Mouse (Mus musculus): ENCODE data around the gene Tex14. TPM values are rescaled to one million over a fixed set of nuclear protein-coding genes. Genes with fewer than 3 reads are reported as not detected.

Tex14 gene
- polyA plus RNA-seq, 1 experiment from 2014 or later = 0.24 TPM

GRCm38 (mm10) chr11:87554386-87554785 is 149.5 kb downstream of the Tex14 start:
- Histone ChIP-seq H3K27me3 (replicated peaks; ENCODE audit: control insufficient read depth, insufficient read depth, low read length) (no peaks in the 10 kb centered on the region), H3K4me3 (ENCODE audit: low read depth, low read length) (no peak overlapping the region), H3K4me1 (ENCODE audit: control insufficient read depth, insufficient read depth, low read length) (no peaks in the 10 kb centered on the region), H3K4me2 (ENCODE audit: low read length) (no peak overlapping the region), H3K36me3 (ENCODE audit: control insufficient read depth, insufficient read depth, low read length) (no peaks in the 10 kb centered on the region), H3K9me3 (replicated peaks; ENCODE audit: control insufficient read depth, low read length) (no peaks in the 10 kb centered on the region), H3K9ac (ENCODE audit: low read length) (no peak overlapping the region), H3K27ac (ENCODE audit: low read depth, low read length) (no peak overlapping the region)
- WGBS = 37% methylated on average over 5 of the region's 5 CpGs
- ATAC-seq (no peak), DNase-seq (ENCODE audit: low spot score) (no peak)

- WGBS = 41% methylated on average over 2 of the region's 2 CpGs
- no peak overlapping the region for H3K27ac ChIP-seq (ENCODE audit: low read depth, low read length)
- no peak overlapping the region for H3K4me3 ChIP-seq (ENCODE audit: low read depth, low read length)
- ATAC-seq = no peak
- H3K27me3 ChIP-seq (replicated peaks; ENCODE audit: control insufficient read depth, insufficient read depth, low read length) = no peaks in the 10 kb centered on the region
- H3K36me3 ChIP-seq (ENCODE audit: control insufficient read depth, insufficient read depth, low read length) = no peaks in the 10 kb centered on the region
- H3K4me2 ChIP-seq (ENCODE audit: low read length) = no peak overlapping the region
- no peak for DNase-seq (ENCODE audit: low spot score)
- no peaks in the 10 kb centered on the region for H3K4me1 ChIP-seq (ENCODE audit: control insufficient read depth, insufficient read depth, low read length)
- no peaks in the 10 kb centered on the region for H3K9me3 ChIP-seq (replicated peaks; ENCODE audit: control insufficient read depth, low read length)
- no peak overlapping the region for H3K9ac ChIP-seq (ENCODE audit: low read length)
These were observed 150.3 kb downstream of the Tex14 start for GRCm38 (mm10) chr11:87555106-87555703.

- Histone ChIP-seq H3K27me3 (replicated peaks; ENCODE audit: control insufficient read depth, insufficient read depth, low read length) (no peaks in the 10 kb centered on the region), H3K4me2 (ENCODE audit: low read length) (no peak overlapping the region), H3K4me3 (ENCODE audit: low read depth, low read length) (no peak overlapping the region), H3K27ac (ENCODE audit: low read depth, low read length) (no peak overlapping the region), H3K9me3 (replicated peaks; ENCODE audit: control insufficient read depth, low read length) (no peaks in the 10 kb centered on the region), H3K4me1 (ENCODE audit: control insufficient read depth, insufficient read depth, low read length) (no peaks in the 10 kb centered on the region), H3K36me3 (ENCODE audit: control insufficient read depth, insufficient read depth, low read length) (no peaks in the 10 kb centered on the region), H3K9ac (ENCODE audit: low read length) (no peak overlapping the region)
- WGBS = 82% methylated on average over 6 of the region's 6 CpGs
- DNase-seq (ENCODE audit: low spot score) = no peak
- no peak for ATAC-seq
These were observed 156.3 kb downstream of the Tex14 start for GRCm38 (mm10) chr11:87561208-87561607.

- WGBS = 78% methylated on average over 3 of the region's 3 CpGs
- H3K27ac ChIP-seq (ENCODE audit: low read depth, low read length) = no peak within 1 kb of the TSS
These were observed 161.6 kb downstream of the Tex14 start, which contains the start of gene Gm11492 for GRCm38 (mm10) chr11:87566501-87566900. Gene Gm11492, plus strand, starts transcription at chr11:87566653.

GRCm38 (mm10) chr11:87568255-87568953 is 163.5 kb downstream of the Tex14 start, which contains the start of gene Sept4:
Gene Sept4, plus strand, starts transcription at chr11:87568903.
- H3K4me2 ChIP-seq (ENCODE audit: low read length) = no peak within 1 kb of the TSS
- no peak within 1 kb of the TSS for H3K27ac ChIP-seq (ENCODE audit: low read depth, low read length)
- ATAC-seq (no peak), DNase-seq (ENCODE audit: low spot score) (no peak)
- 81% methylated on average over 7 of the region's 7 CpGs for WGBS
- H3K4me1 ChIP-seq (ENCODE audit: control insufficient read depth, insufficient read depth, low read length) = no peaks in the 10 kb centered on the region
- H3K9me3 ChIP-seq (replicated peaks; ENCODE audit: control insufficient read depth, low read length) = no peaks in the 10 kb centered on the region
- H3K27me3 ChIP-seq (replicated peaks; ENCODE audit: control insufficient read depth, insufficient read depth, low read length) = no peaks in the 10 kb centered on the region
- H3K36me3 ChIP-seq (ENCODE audit: control insufficient read depth, insufficient read depth, low read length) = no peaks in the 10 kb centered on the region
- no peak within 1 kb of the TSS for H3K9ac ChIP-seq (ENCODE audit: low read length)
- H3K4me3 ChIP-seq (ENCODE audit: low read depth, low read length) = no peak within 1 kb of the TSS

More at GRCm38 (mm10) chr11:87566501-87566900, 161.6 kb downstream of the Tex14 start, which contains the start of gene Gm11492:
- Histone ChIP-seq H3K36me3 (ENCODE audit: control insufficient read depth, insufficient read depth, low read length) (no peaks in the 10 kb centered on the region), H3K9ac (ENCODE audit: low read length) (no peak within 1 kb of the TSS), H3K4me1 (ENCODE audit: control insufficient read depth, insufficient read depth, low read length) (no peaks in the 10 kb centered on the region), H3K4me2 (ENCODE audit: low read length) (no peak within 1 kb of the TSS), H3K9me3 (replicated peaks; ENCODE audit: control insufficient read depth, low read length) (no peaks in the 10 kb centered on the region), H3K4me3 (ENCODE audit: low read depth, low read length) (no peak within 1 kb of the TSS), H3K27me3 (replicated peaks; ENCODE audit: control insufficient read depth, insufficient read depth, low read length) (no peaks in the 10 kb centered on the region)
- DNase-seq (ENCODE audit: low spot score) = no peak
- no peak for ATAC-seq

GRCm38 (mm10) chr11:87570743-87571142 is 165.9 kb downstream of the Tex14 start:
- H3K27ac ChIP-seq (ENCODE audit: low read depth, low read length) = no peak overlapping the region
- H3K9ac ChIP-seq (ENCODE audit: low read length) = no peak overlapping the region
- no peak for DNase-seq (ENCODE audit: low spot score)
- no peaks in the 10 kb centered on the region for H3K36me3 ChIP-seq (ENCODE audit: control insufficient read depth, insufficient read depth, low read length)
- WGBS = 73% methylated on average over 5 of the region's 5 CpGs
- H3K4me2 ChIP-seq (ENCODE audit: low read length) = no peak overlapping the region
- H3K27me3 ChIP-seq (replicated peaks; ENCODE audit: control insufficient read depth, insufficient read depth, low read length) = no peaks in the 10 kb centered on the region
- no peak overlapping the region for H3K4me3 ChIP-seq (ENCODE audit: low read depth, low read length)
- H3K9me3 ChIP-seq (replicated peaks; ENCODE audit: control insufficient read depth, low read length) = no peaks in the 10 kb centered on the region
- no peak for ATAC-seq
- H3K4me1 ChIP-seq (ENCODE audit: control insufficient read depth, insufficient read depth, low read length) = no peaks in the 10 kb centered on the region

GRCm38 (mm10) chr11:87571361-87571950 is 166.6 kb downstream of the Tex14 start:
- H3K27ac ChIP-seq (ENCODE audit: low read depth, low read length) = no peak overlapping the region
- ATAC-seq = no peak
- no peaks in the 10 kb centered on the region for H3K27me3 ChIP-seq (replicated peaks; ENCODE audit: control insufficient read depth, insufficient read depth, low read length)
- H3K9me3 ChIP-seq (replicated peaks; ENCODE audit: control insufficient read depth, low read length) = no peaks in the 10 kb centered on the region
- H3K4me1 ChIP-seq (ENCODE audit: control insufficient read depth, insufficient read depth, low read length) = no peaks in the 10 kb centered on the region
- no peak overlapping the region for H3K4me3 ChIP-seq (ENCODE audit: low read depth, low read length)
- 88% methylated on average over 1 of the region's 1 CpGs for WGBS
- DNase-seq (ENCODE audit: low spot score) = no peak
- no peaks in the 10 kb centered on the region for H3K36me3 ChIP-seq (ENCODE audit: control insufficient read depth, insufficient read depth, low read length)
- no peak overlapping the region for H3K4me2 ChIP-seq (ENCODE audit: low read length)
- H3K9ac ChIP-seq (ENCODE audit: low read length) = no peak overlapping the region

- Histone ChIP-seq H3K36me3 (ENCODE audit: control insufficient read depth, insufficient read depth, low read length) (no peaks in the 10 kb centered on the region), H3K4me2 (ENCODE audit: low read length) (no peak overlapping the region), H3K9me3 (replicated peaks; ENCODE audit: control insufficient read depth, low read length) (no peaks in the 10 kb centered on the region), H3K4me3 (ENCODE audit: low read depth, low read length) (no peak overlapping the region), H3K27me3 (replicated peaks; ENCODE audit: control insufficient read depth, insufficient read depth, low read length) (no peaks in the 10 kb centered on the region), H3K27ac (ENCODE audit: low read depth, low read length) (no peak overlapping the region), H3K4me1 (ENCODE audit: control insufficient read depth, insufficient read depth, low read length) (0 out of 2 replicates have a peak, but pooled peaks cover 8% of the 10 kb centered on the region), H3K9ac (ENCODE audit: low read length) (no peak overlapping the region)
- 81% methylated on average over 7 of the region's 7 CpGs for WGBS
- no peak for ATAC-seq
- no peak for DNase-seq (ENCODE audit: low spot score)
These were observed 168.9 kb downstream of the Tex14 start for GRCm38 (mm10) chr11:87573751-87574150.

Data from forebrain, embryonic 14.5 days (tissue).